Mouse (Mus musculus) bone marrow macrophage, adult 2 months (primary cell): ENCODE measurements at regions not wholly inside any gene's neighbourhood (a gene's known extent, or its start where the extent isn't known, plus 50 kb on each side); places are given as distances from the start of the nearest gene placed in this dataset.

ENCODE experiments used
- H3K27ac ChIP-seq: 2 replicates; pipeline ENCODE4 v1.5.1; 2012; ENCODE audit warnings: low read depth, low read length; ENCODE audit not compliant: insufficient read depth
- H3K4me1 ChIP-seq: 2 replicates; pipeline ENCODE4 v1.6.1; 2012; ENCODE audit warnings: low read length; ENCODE audit not compliant: control insufficient read depth, insufficient read depth
- H3K4me3 ChIP-seq: 2 replicates; pipeline ENCODE4 v1.5.1; 2012; ENCODE audit warnings: mild to moderate bottlenecking, low read length, moderate library complexity; ENCODE audit not compliant: insufficient read depth
- CTCF ChIP-seq: IDR thresholded peaks from 2 replicates; pipeline ENCODE4 v1.5.1; 2012; ENCODE audit warnings: low read depth, mild to moderate bottlenecking, low read length, moderate library complexity
- POLR2A ChIP-seq: IDR thresholded peaks from 2 replicates; pipeline ENCODE4 v1.6.1; 2012; ENCODE audit warnings: mild to moderate bottlenecking, low read depth, low read length, borderline replicate concordance

DNA sequence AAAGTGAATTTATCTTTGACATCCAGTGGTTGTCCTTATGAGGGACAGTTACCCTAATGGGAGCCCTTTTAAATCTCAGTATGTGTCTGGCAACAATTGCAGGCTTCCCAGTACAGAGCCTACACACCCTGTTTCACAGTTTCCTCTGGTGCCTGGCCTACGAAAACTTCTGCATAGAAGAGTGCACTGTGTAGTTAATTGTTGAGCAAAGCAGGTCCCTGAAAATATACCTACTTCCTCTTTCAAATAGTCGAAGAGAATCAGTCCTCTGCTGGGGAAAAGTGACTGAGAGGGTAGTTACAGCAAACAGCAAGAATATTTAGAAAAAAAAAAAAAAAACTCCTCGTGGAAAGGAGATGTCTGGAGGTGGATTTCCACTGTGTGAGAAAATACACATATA lies 110.6 kb downstream of the Atp6v1g3 start:
- TF ChIP-seq CTCF (no peak), POLR2A (no peak)
- no peak overlapping the region for H3K4me3 ChIP-seq

DNA sequence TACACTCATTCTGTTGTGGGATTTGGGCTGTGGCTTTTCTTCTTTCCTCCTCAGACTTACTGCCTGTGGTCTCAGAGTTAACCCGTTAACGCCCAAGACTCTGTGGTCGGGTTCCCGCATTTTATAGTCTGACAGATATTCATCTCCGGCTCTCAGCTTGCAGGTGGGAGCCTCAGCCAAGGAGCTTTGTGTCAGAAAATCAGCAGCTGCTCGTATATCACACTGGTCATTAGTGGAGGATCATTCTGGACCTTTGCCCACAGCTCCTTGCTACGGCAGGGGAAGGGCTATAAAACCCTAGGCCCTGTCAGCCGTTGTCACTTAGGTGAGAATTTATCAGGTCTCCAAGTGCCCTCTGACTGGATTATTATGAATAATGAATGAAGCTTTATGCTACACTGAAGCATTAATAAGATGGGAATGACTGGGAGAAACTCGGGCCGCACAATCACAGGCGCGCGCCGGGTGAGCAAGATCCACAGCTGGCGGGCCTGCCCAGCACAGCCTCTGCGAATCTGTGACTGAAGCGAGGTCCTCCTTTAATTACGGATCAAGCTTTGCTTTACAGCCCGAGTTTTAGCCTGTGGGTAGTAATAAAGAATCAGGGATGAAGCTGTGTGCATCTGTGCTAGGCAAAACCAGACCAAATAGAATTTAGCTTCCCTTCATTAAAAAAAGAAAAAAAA lies 111.8 kb downstream of the Atp6v1g3 start:
- no peak for TF ChIP-seq CTCF
- TF ChIP-seq POLR2A = no peak
- Histone ChIP-seq H3K4me3 (no peak overlapping the region), H3K4me1 (peaks cover 4% of the 10 kb centered on the region), H3K27ac (no peak overlapping the region)

More for the DNA sequence above, 110.6 kb downstream of the Atp6v1g3 start:
- Histone ChIP-seq H3K27ac (no peak overlapping the region), H3K4me1 (peaks cover 4% of the 10 kb centered on the region)

GRCm38 (mm10) chr1:138386001-138386400 lies 112.5 kb downstream of the Atp6v1g3 start:
- Histone ChIP-seq H3K4me1 (peaks cover 4% of the 10 kb centered on the region), H3K27ac (no peak overlapping the region), H3K4me3 (no peak overlapping the region)
- no peak for TF ChIP-seq POLR2A
- TF ChIP-seq CTCF = no peak

- TF ChIP-seq POLR2A = no peak
- TF ChIP-seq CTCF = no peak
- H3K27ac ChIP-seq = no peak overlapping the region
- H3K4me3 ChIP-seq = no peak overlapping the region
- no peaks in the 10 kb centered on the region for H3K4me1 ChIP-seq
Observed at GRCm38 (mm10) chr1:138388634-138389033, 115.1 kb downstream of the Atp6v1g3 start.

GRCm38 (mm10) chr1:138389676-138390075 lies 116.1 kb downstream of the Atp6v1g3 start:
- Histone ChIP-seq H3K4me3 (no peak overlapping the region), H3K27ac (no peak overlapping the region), H3K4me1 (no peaks in the 10 kb centered on the region)
- TF ChIP-seq CTCF (no peak), POLR2A (no peak)

DNA sequence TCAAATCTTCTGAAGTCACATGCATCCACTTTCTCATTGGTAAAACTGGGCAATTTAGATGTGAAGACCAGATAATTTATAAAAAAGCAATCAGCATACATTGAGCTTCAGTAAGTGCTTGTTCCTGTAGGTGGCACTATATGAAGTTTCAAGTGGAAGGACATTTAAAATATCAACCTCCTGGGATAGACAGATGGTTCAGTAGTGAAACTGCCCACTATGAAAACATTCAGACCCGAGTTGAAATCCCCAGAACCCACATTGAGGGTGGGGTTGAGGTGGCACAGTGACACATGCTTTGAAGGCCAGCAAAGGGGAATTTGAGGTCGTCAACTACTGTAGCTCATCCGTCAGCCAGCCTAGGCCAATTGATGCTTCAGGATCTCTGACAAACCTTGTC lies 145.1 kb downstream of the Atp6v1g3 start:
- TF ChIP-seq CTCF (no peak), POLR2A (no peak)
- H3K27ac ChIP-seq = no peak overlapping the region

DNA sequence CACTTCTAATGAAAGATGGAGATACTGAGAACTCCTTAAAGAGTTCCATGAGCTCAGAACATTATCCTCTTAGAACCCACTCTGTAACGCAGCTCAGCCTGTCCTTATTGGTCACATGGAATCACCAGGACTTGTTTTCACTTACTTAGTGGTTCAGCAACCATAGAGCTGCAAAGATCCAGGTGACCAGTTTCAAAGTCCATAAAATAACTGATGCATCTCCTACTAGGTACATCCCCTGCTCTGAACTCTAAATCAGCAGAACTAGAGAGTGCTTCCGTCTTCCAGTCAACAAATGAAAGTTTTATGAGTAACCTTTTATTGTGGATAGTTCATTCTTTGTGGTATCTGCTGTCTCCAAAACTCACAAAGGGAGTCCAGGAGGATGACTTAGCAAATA lies 153.9 kb downstream of the Atp6v1g3 start:
- no peak overlapping the region for H3K27ac ChIP-seq
- no peaks in the 10 kb centered on the region for H3K4me1 ChIP-seq
- H3K4me3 ChIP-seq = no peak overlapping the region
- TF ChIP-seq POLR2A (no peak), CTCF (no peak)

More for the DNA sequence above, 145.1 kb downstream of the Atp6v1g3 start:
- Histone ChIP-seq H3K4me1 (no peaks in the 10 kb centered on the region), H3K4me3 (no peak overlapping the region)
